ENCODE assay signal across 16 mouse cellular contexts in genomic region chr13:80613167-80613883, GRCm38 (mm10).
DNase-seq lines count a peak whose midpoint lies in the region; ATAC-seq and TF ChIP-seq lines count a peak whose summit lies in the region.
"Had no signal": no experiment of that assay in that cellular context is flagged by ENCODE, and none has a peak within 500 bp of the region (broad histone marks: within the 10 kb centered on the region; RNA-seq: fewer than 3 reads in every experiment).

No protein-coding gene starts in this region.

- no peak overlapping the region for H3K4me2 ChIP-seq in forebrain, embryonic 11.5 days (ENCODE audit: low read depth, low read length, severe bottlenecking)
- H3K4me2 ChIP-seq in hindbrain, embryonic 15.5 days, result peak overlapping the region; percentile 2; the same call in 1 of the 2 replicates
- no peak overlapping the region for H3K4me2 ChIP-seq in neural tube, embryonic 13.5 days
- H3K4me2 ChIP-seq: embryonic facial prominence, embryonic 12.5 days; stomach, embryonic 15.5 days had no signal

- 0 out of 2 replicates have a peak, but pooled peaks have one; percentile 47 for ATAC-seq in forebrain, embryonic 11.5 days (replicated peaks; ENCODE audit: low FRiP score)
- peak; percentile 51; the same call in 1 of the 2 replicates for ATAC-seq in hindbrain, embryonic 15.5 days (ENCODE audit: low FRiP score, low read depth)
- ATAC-seq in neural tube, embryonic 13.5 days (ENCODE audit: low read depth), result peak; percentile 59; the same call in 1 of the 2 replicates

- no peaks in the 10 kb centered on the region; the same call in 1 of the 2 replicates for H3K4me1 ChIP-seq in forebrain, embryonic 11.5 days (replicated peaks; ENCODE audit: control insufficient read depth, insufficient read depth, low read length)
- peaks cover 11% of the 10 kb centered on the region for H3K4me1 ChIP-seq in forebrain, embryonic 10.5 days
- H3K4me1 ChIP-seq in cortical plate, adult 2 months (ENCODE audit: control insufficient read depth, insufficient read depth, low read length), result no peaks in the 10 kb centered on the region; the same call in 1 of the 2 replicates
- 0 out of 2 replicates have a peak, but pooled peaks cover 2% of the 10 kb centered on the region for H3K4me1 ChIP-seq in hindbrain, embryonic 15.5 days (replicated peaks)
- no peaks in the 10 kb centered on the region for H3K4me1 ChIP-seq in neural tube, embryonic 13.5 days (replicated peaks)
- H3K4me1 ChIP-seq: embryonic facial prominence, embryonic 12.5 days; stomach, embryonic 15.5 days had no signal

- no peak for TF ChIP-seq POLR2A in cortical plate, adult 2 months (IDR thresholded peaks at IDR 0.05; ENCODE audit: extremely low read depth, insufficient read depth, low read length)

- no peaks in the 10 kb centered on the region for H3K9me3 ChIP-seq in forebrain, embryonic 11.5 days (ENCODE audit: control insufficient read depth, low read length)
- H3K9me3 ChIP-seq in forebrain, embryonic 10.5 days, result no peaks in the 10 kb centered on the region
- H3K9me3 ChIP-seq in hindbrain, embryonic 15.5 days, result no peaks in the 10 kb centered on the region
- H3K9me3 ChIP-seq in neural tube, embryonic 13.5 days, result no peaks in the 10 kb centered on the region
- H3K9me3 ChIP-seq: embryonic facial prominence, embryonic 12.5 days; stomach, embryonic 15.5 days had no signal

- 74% methylated on average over 9 of the region's 9 CpGs for WGBS in forebrain, embryonic 11.5 days
- WGBS in forebrain, embryonic 10.5 days, result 86% methylated on average over 9 of the region's 9 CpGs
- WGBS in hindbrain, embryonic 15.5 days, result 54% methylated on average over 9 of the region's 9 CpGs
- WGBS in neural tube, embryonic 13.5 days, result 57% methylated on average over 9 of the region's 9 CpGs

- no peak for TF ChIP-seq CTCF in cortical plate, adult 2 months (IDR thresholded peaks at IDR 0.05; ENCODE audit: extremely low read depth, insufficient read depth, low read length)

- no peaks in the 10 kb centered on the region for H3K36me3 ChIP-seq in forebrain, embryonic 11.5 days (ENCODE audit: control insufficient read depth, insufficient read depth, low read length)
- H3K36me3 ChIP-seq in forebrain, embryonic 10.5 days (replicated peaks), result no peaks in the 10 kb centered on the region
- H3K36me3 ChIP-seq in hindbrain, embryonic 15.5 days, result no peaks in the 10 kb centered on the region
- H3K36me3 ChIP-seq in neural tube, embryonic 13.5 days, result no peaks in the 10 kb centered on the region
- H3K36me3 ChIP-seq: embryonic facial prominence, embryonic 12.5 days; stomach, embryonic 15.5 days had no signal

- no peak overlapping the region for H3K27ac ChIP-seq in forebrain, embryonic 11.5 days (ENCODE audit: low read depth, low read length)
- no peak overlapping the region for H3K27ac ChIP-seq in forebrain, embryonic 10.5 days
- peak overlapping the region; percentile 23; the same call in 1 of the 2 replicates for H3K27ac ChIP-seq in cortical plate, adult 2 months (ENCODE audit: insufficient read depth, low read length)
- H3K27ac ChIP-seq in hindbrain, embryonic 15.5 days (replicated peaks), result no peak overlapping the region
- no peak overlapping the region for H3K27ac ChIP-seq in neural tube, embryonic 13.5 days (replicated peaks)
- H3K27ac ChIP-seq: embryonic facial prominence, embryonic 12.5 days; stomach, embryonic 15.5 days had no signal

- no peak overlapping the region for H3K9ac ChIP-seq in forebrain, embryonic 11.5 days (ENCODE audit: low read length)
- no peak overlapping the region for H3K9ac ChIP-seq in hindbrain, embryonic 15.5 days
- H3K9ac ChIP-seq in neural tube, embryonic 13.5 days, result no peak overlapping the region
- H3K9ac ChIP-seq: embryonic facial prominence, embryonic 12.5 days; stomach, embryonic 15.5 days had no signal

- DNase-seq in forebrain, embryonic 11.5 days (ENCODE audit: low spot score), result no peak
- DNase-seq in forebrain, embryonic 10.5 days (ENCODE audit: extremely low spot score, low spot score), result no peak
- no peak for DNase-seq in T-cell, adult 2 months (ENCODE audit: low spot score)
- DNase-seq in ovary, postnatal 14 days (ENCODE audit: low spot score), result no peak
- DNase-seq in gastrocnemius, postnatal 25 days, result no peak
- DNase-seq: adrenal gland, postnatal 14 days; cerebellum, adult 8-10 months; heart, postnatal 4 days; kidney, adult 8-10 months; liver; lung, postnatal 10 days had no signal

- H3K27me3 ChIP-seq in forebrain, embryonic 11.5 days (ENCODE audit: control insufficient read depth, insufficient read depth, low read length), result no peaks in the 10 kb centered on the region
- no peaks in the 10 kb centered on the region for H3K27me3 ChIP-seq in forebrain, embryonic 10.5 days (ENCODE audit: poor library complexity, severe bottlenecking)
- H3K27me3 ChIP-seq in hindbrain, embryonic 15.5 days, result no peaks in the 10 kb centered on the region
- no peaks in the 10 kb centered on the region for H3K27me3 ChIP-seq in neural tube, embryonic 13.5 days
- H3K27me3 ChIP-seq: embryonic facial prominence, embryonic 12.5 days; stomach, embryonic 15.5 days had no signal

- no peak overlapping the region for H3K4me3 ChIP-seq in forebrain, embryonic 11.5 days (ENCODE audit: low read depth, low read length)
- H3K4me3 ChIP-seq in forebrain, embryonic 10.5 days, result no peak overlapping the region
- H3K4me3 ChIP-seq in cortical plate, adult 2 months (ENCODE audit: insufficient read depth, low read length), result peak overlapping the region; percentile 29
- no peak overlapping the region for H3K4me3 ChIP-seq in hindbrain, embryonic 15.5 days
- no peak overlapping the region for H3K4me3 ChIP-seq in neural tube, embryonic 13.5 days
- H3K4me3 ChIP-seq: embryonic facial prominence, embryonic 12.5 days; stomach, embryonic 15.5 days had no signal
